Mouse (Mus musculus): ENCODE measurements around the gene Lefty1. TPM values are rescaled to one million over a fixed set of nuclear protein-coding genes. Genes with fewer than 3 reads are reported as not detected.
"Not testable (repeated sequence)": the region's sequence is repeated elsewhere in the genome, so short reads cannot be mapped to it uniquely, and the experiment has no call there.

The Lefty1 gene
- polyA plus RNA-seq (2015; fragmentation: Nextera tagmentation; extraction: Ambion mirVana) = 4.0 and 4.2 TPM in 2 replicates

DNA sequence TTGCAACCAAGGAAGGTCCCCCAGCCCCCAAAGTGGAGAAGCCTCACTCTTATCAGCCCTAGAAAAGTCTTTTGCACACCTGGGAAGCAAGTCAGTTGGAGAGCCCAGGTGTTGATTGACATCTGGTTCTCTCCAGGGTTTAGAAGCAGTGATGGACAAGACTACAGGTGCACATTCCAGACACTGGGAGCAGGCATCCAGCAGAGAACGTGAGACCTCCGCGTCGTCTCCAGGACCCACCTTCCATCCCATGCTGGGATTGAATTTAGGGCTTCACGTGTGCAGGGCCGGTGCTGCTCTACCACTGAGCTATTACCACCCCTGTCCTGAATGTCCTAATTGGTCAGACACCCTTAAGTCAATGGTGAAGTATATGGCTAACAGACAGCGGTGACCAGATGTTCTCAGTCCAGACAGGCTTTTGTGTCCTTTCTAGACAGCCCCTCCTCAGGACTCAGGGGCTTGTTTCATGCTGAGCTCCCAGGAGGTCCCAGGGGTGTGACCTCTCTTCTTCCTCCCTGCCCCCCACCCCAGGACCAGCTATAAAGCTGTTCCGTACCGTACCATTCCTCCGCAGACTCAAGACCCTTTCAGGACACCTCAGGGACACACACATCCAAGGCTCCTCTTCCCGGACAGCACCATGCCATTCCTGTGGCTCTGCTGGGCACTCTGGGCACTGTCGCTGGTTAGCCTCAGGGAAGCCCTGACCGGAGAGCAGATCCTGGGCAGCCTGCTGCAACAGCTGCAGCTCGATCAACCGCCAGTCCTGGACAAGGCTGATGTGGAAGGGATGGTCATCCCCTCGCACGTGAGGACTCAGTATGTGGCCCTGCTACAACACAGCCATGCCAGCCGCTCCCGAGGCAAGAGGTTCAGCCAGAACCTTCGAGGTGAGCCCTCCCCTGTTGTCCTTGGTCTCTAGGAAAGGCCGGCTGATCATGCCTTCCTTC lies at the start of gene Lefty1:
Lefty1 (plus strand) TSS at position 556 of the 953 bp plus-strand sequence.
- H3K4me3 ChIP-seq (replicated peaks; ENCODE audit: low read length) = no peak within 1 kb of the TSS
- WGBS = 33% methylated on average over 21 of the region's 21 CpGs
- no peak within 1 kb of the TSS; the same call in 1 of the 2 replicates for H3K9ac ChIP-seq (ENCODE audit: low read length)
- H3K4me2 ChIP-seq (ENCODE audit: low read depth, low read length) = no peak within 1 kb of the TSS
- H3K9me3 ChIP-seq (replicated peaks; ENCODE audit: control insufficient read depth, low read length) = no peaks in the 10 kb centered on the region
- no peak for ATAC-seq (ENCODE audit: insufficient read depth, low FRiP score)
- H3K36me3 ChIP-seq (ENCODE audit: control insufficient read depth, insufficient read depth, low read length) = no peaks in the 10 kb centered on the region
- no peak within 1 kb of the TSS for H3K27ac ChIP-seq (ENCODE audit: low read length)
- 0 out of 2 replicates have a peak, but pooled peaks cover 2% of the 10 kb centered on the region for H3K4me1 ChIP-seq (ENCODE audit: control insufficient read depth, insufficient read depth, low read length)
- H3K27me3 ChIP-seq (ENCODE audit: control insufficient read depth, insufficient read depth, low read length) = peaks cover 15% of the 10 kb centered on the region

DNA sequence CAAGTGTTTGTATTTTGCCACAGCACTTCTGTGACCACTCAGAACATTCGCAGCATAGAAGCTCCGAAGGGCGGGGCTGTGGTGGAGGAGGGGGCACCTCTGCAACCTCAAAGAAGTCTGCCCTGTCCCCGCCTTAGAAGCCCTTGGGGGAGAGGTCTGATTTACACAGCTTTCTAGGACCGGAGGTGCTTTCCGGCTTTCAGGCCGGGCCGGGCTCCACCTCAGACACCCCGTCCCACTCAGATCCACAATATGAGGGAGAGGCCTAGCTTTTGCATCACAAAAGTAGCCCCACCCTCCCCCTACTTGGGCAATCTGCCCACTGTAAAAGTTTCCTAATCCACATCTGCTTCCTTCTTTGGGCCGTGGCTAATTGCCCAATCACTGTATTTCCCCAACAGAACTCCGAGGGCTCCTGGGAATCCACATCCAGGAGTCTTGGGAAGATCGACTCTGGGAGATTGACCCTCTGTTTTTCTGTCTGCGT lies 46.2 kb upstream of the Lefty1 start:
- Histone ChIP-seq H3K9ac (ENCODE audit: low read length) (peak overlapping the region; percentile 64), H3K4me1 (ENCODE audit: control insufficient read depth, insufficient read depth, low read length) (peaks cover 20% of the 10 kb centered on the region)

GRCm38 (mm10) chr1:180889172-180889571 lies 45.6 kb upstream of the Lefty1 start:
- H3K36me3 ChIP-seq (ENCODE audit: control insufficient read depth, insufficient read depth, low read length) = no peaks in the 10 kb centered on the region
- H3K27me3 ChIP-seq (ENCODE audit: control insufficient read depth, insufficient read depth, low read length) = peaks cover 8% of the 10 kb centered on the region
- peak overlapping the region; percentile 0; the same call in 1 of the 2 replicates for H3K4me3 ChIP-seq (replicated peaks; ENCODE audit: low read length)
- 0 out of 2 replicates have a peak, but pooled peaks have one; percentile 8 for ATAC-seq (ENCODE audit: insufficient read depth, low FRiP score)
- H3K9me3 ChIP-seq (replicated peaks; ENCODE audit: control insufficient read depth, low read length) = no peaks in the 10 kb centered on the region
- 53% methylated on average over 7 of the region's 7 CpGs for WGBS
- peak overlapping the region; percentile 64 for H3K9ac ChIP-seq (ENCODE audit: low read length)
- peak overlapping the region; percentile 50 for H3K4me2 ChIP-seq (ENCODE audit: low read depth, low read length)
- H3K4me1 ChIP-seq (ENCODE audit: control insufficient read depth, insufficient read depth, low read length) = peaks cover 17% of the 10 kb centered on the region
- H3K27ac ChIP-seq (ENCODE audit: low read length) = peak overlapping the region; percentile 36; the same call in 1 of the 2 replicates

More for the DNA sequence above, 46.2 kb upstream of the Lefty1 start:
- WGBS = 3% methylated on average over 13 of the region's 13 CpGs
- peak overlapping the region; percentile 50 for H3K4me2 ChIP-seq (ENCODE audit: low read depth, low read length)
- H3K4me3 ChIP-seq (replicated peaks; ENCODE audit: low read length) = peak overlapping the region; percentile 0; the same call in 1 of the 2 replicates
- H3K27me3 ChIP-seq (ENCODE audit: control insufficient read depth, insufficient read depth, low read length) = peaks cover 8% of the 10 kb centered on the region
- ATAC-seq (ENCODE audit: insufficient read depth, low FRiP score) = peak; percentile 79
- H3K9me3 ChIP-seq (replicated peaks; ENCODE audit: control insufficient read depth, low read length) = no peaks in the 10 kb centered on the region
- no peaks in the 10 kb centered on the region for H3K36me3 ChIP-seq (ENCODE audit: control insufficient read depth, insufficient read depth, low read length)
- peak overlapping the region; percentile 36 for H3K27ac ChIP-seq (ENCODE audit: low read length)

DNA sequence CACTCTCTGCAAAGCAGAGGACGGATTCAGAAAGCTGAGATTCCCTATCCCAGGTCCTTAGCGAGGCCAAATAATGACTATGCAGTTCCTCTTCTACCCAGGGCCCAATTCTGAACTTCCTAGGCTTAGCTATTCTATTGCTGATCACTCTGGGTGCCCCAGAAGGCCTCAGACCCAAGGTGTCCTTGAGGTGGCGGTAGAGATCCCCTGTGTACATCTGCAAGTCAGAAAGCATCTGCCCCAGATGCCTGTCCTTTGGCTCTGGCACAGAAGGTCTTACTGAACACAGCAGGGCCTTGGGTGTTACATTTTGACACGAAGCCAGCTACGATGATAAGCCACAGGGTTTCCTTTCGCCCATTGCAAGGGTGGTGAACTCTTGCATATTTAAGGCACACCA lies 45.0 kb upstream of the Lefty1 start:
- no peak overlapping the region for H3K4me3 ChIP-seq (replicated peaks; ENCODE audit: low read length)
- no peak for ATAC-seq (ENCODE audit: insufficient read depth, low FRiP score)
- WGBS = 56% methylated on average over 6 of the region's 6 CpGs

DNA sequence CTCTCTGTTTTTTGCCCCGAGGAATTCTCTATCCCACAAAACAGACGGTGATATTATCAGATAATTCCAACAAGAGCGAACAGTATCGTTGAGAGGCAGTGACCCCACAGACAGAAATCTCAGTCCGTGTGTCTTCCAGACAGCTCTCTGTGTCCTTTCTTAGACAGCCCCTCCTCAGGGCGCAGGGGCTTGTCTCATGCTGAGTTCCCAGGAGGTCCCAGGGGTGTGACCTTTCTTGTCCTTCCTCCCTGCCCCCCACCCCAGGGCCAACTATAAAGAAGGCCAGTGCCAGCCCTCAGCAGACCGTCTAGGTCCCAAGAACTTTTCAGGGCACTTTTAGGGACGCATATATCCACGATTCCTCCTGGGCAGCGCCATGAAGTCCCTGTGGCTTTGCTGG lies 42.0 kb upstream of the Lefty1 start, which contains the start of gene Lefty2:
Lefty2 (plus strand) TSS at position 301 of the 400 bp plus-strand sequence.
- Histone ChIP-seq H3K9me3 (replicated peaks; ENCODE audit: control insufficient read depth, low read length) (no peaks in the 10 kb centered on the region), H3K4me2 (ENCODE audit: low read depth, low read length) (no peak within 1 kb of the TSS), H3K27ac (ENCODE audit: low read length) (no peak within 1 kb of the TSS), H3K36me3 (ENCODE audit: control insufficient read depth, insufficient read depth, low read length) (no peaks in the 10 kb centered on the region), H3K4me1 (ENCODE audit: control insufficient read depth, insufficient read depth, low read length) (peaks cover 17% of the 10 kb centered on the region), H3K9ac (ENCODE audit: low read length) (no peak within 1 kb of the TSS), H3K27me3 (ENCODE audit: control insufficient read depth, insufficient read depth, low read length) (peaks cover 20% of the 10 kb centered on the region), H3K4me3 (replicated peaks; ENCODE audit: low read length) (no peak within 1 kb of the TSS)
- no peak for ATAC-seq (ENCODE audit: insufficient read depth, low FRiP score)
- 58% methylated on average over 10 of the region's 10 CpGs for WGBS

More for the DNA sequence above, 45.0 kb upstream of the Lefty1 start:
- Histone ChIP-seq H3K27me3 (ENCODE audit: control insufficient read depth, insufficient read depth, low read length) (peaks cover 15% of the 10 kb centered on the region), H3K27ac (ENCODE audit: low read length) (no peak overlapping the region), H3K9me3 (replicated peaks; ENCODE audit: control insufficient read depth, low read length) (no peaks in the 10 kb centered on the region), H3K36me3 (ENCODE audit: control insufficient read depth, insufficient read depth, low read length) (no peaks in the 10 kb centered on the region), H3K4me2 (ENCODE audit: low read depth, low read length) (no peak overlapping the region), H3K4me1 (ENCODE audit: control insufficient read depth, insufficient read depth, low read length) (peaks cover 17% of the 10 kb centered on the region), H3K9ac (ENCODE audit: low read length) (no peak overlapping the region)

GRCm38 (mm10) chr1:180894088-180894987 lies 40.5 kb upstream of the Lefty1 start:
- Histone ChIP-seq H3K4me2 (ENCODE audit: low read depth, low read length) (peak overlapping the region; percentile 35; the same call in 1 of the 2 replicates), H3K4me3 (replicated peaks; ENCODE audit: low read length) (peak overlapping the region; percentile 14; the same call in 1 of the 2 replicates), H3K27me3 (ENCODE audit: control insufficient read depth, insufficient read depth, low read length) (peaks cover 20% of the 10 kb centered on the region)
- H3K9ac ChIP-seq (ENCODE audit: low read length); H3K27ac ChIP-seq (ENCODE audit: low read length); H3K4me1 ChIP-seq (ENCODE audit: control insufficient read depth, insufficient read depth, low read length); H3K9me3 ChIP-seq (replicated peaks; ENCODE audit: control insufficient read depth, low read length); H3K36me3 ChIP-seq (ENCODE audit: control insufficient read depth, insufficient read depth, low read length): not testable (repeated sequence)
- ATAC-seq (ENCODE audit: insufficient read depth, low FRiP score) = peak; percentile 12; the same call in 1 of the 2 replicates
- WGBS = 6% methylated on average over 49 of the region's 51 CpGs

- no peak overlapping the region for H3K27ac ChIP-seq (ENCODE audit: low read length)
- H3K4me3 ChIP-seq (replicated peaks; ENCODE audit: low read length) = no peak overlapping the region
- no peaks in the 10 kb centered on the region for H3K36me3 ChIP-seq (ENCODE audit: control insufficient read depth, insufficient read depth, low read length)
- WGBS = 1% methylated on average over 4 of the region's 4 CpGs
- H3K27me3 ChIP-seq (ENCODE audit: control insufficient read depth, insufficient read depth, low read length) = no peaks in the 10 kb centered on the region
- ATAC-seq (ENCODE audit: insufficient read depth, low FRiP score) = no peak
- peaks cover 9% of the 10 kb centered on the region; the same call in 1 of the 2 replicates for H3K4me1 ChIP-seq (ENCODE audit: control insufficient read depth, insufficient read depth, low read length)
- no peak overlapping the region for H3K9ac ChIP-seq (ENCODE audit: low read length)
- H3K4me2 ChIP-seq (ENCODE audit: low read depth, low read length) = no peak overlapping the region
- no peaks in the 10 kb centered on the region for H3K9me3 ChIP-seq (replicated peaks; ENCODE audit: control insufficient read depth, low read length)
Measured at GRCm38 (mm10) chr1:180901107-180901506, 33.7 kb upstream of the Lefty1 start.

- WGBS = 27% methylated on average over 5 of the region's 5 CpGs
- H3K4me1 ChIP-seq (ENCODE audit: control insufficient read depth, insufficient read depth, low read length) = peaks cover 9% of the 10 kb centered on the region; the same call in 1 of the 2 replicates
Measured at GRCm38 (mm10) chr1:180902915-180903314, 31.9 kb upstream of the Lefty1 start.

More at GRCm38 (mm10) chr1:180902915-180903314, 31.9 kb upstream of the Lefty1 start:
- Histone ChIP-seq H3K36me3 (ENCODE audit: control insufficient read depth, insufficient read depth, low read length) (peaks cover 4% of the 10 kb centered on the region; the same call in 1 of the 2 replicates), H3K9me3 (replicated peaks; ENCODE audit: control insufficient read depth, low read length) (no peaks in the 10 kb centered on the region), H3K4me3 (replicated peaks; ENCODE audit: low read length) (no peak overlapping the region), H3K27ac (ENCODE audit: low read length) (no peak overlapping the region), H3K9ac (ENCODE audit: low read length) (no peak overlapping the region), H3K27me3 (ENCODE audit: control insufficient read depth, insufficient read depth, low read length) (no peaks in the 10 kb centered on the region), H3K4me2 (ENCODE audit: low read depth, low read length) (no peak overlapping the region)
- peak; percentile 26 for ATAC-seq (ENCODE audit: insufficient read depth, low FRiP score)
